Mouse (Mus musculus) kidney, embryonic 15.5 days (tissue): ENCODE data around the gene Nlrc3. TPM values are rescaled to one million over a fixed set of nuclear protein-coding genes. Genes with fewer than 3 reads are reported as not detected.
"Not testable (repeated sequence)": the region's sequence is repeated elsewhere in the genome, so short reads cannot be mapped to it uniquely, and the experiment has no call there.

Source experiments
- ATAC-seq: fragments of 200-750 bp; cut with Nextera tagmentation; replicated peaks from 2 replicates; pipeline ENCODE4 v1.8.0; 2017; ENCODE audit warnings: moderate TSS enrichment; ENCODE audit not compliant: low FRiP score
- H3K27ac ChIP-seq: fragments of 300-500 bp; sonication (generic); 2 replicates; pipeline ENCODE4 v1.5.1; 2015; ENCODE audit warnings: mild to moderate bottlenecking, inconsistent platforms
- H3K27me3 ChIP-seq: fragments of 300-500 bp; sonication (generic); 2 replicates; pipeline ENCODE4 v1.6.1; 2015; ENCODE audit warnings: inconsistent platforms
- H3K36me3 ChIP-seq: fragments of 300-500 bp; sonication (generic); 2 replicates; pipeline ENCODE4 v1.6.1; 2015; ENCODE audit warnings: inconsistent platforms
- H3K4me1 ChIP-seq: fragments of 300-500 bp; sonication (generic); 2 replicates; pipeline ENCODE4 v1.6.1; 2015; ENCODE audit warnings: inconsistent platforms
- H3K4me2 ChIP-seq: fragments of 300-500 bp; sonication (generic); 2 replicates; pipeline ENCODE4 v1.6.1; 2015; ENCODE audit warnings: moderate library complexity, mild to moderate bottlenecking, inconsistent platforms
- H3K4me3 ChIP-seq: fragments of 300-500 bp; sonication (generic); replicated peaks from 2 replicates; pipeline ENCODE4 v1.5.1; 2015; ENCODE audit warnings: mild to moderate bottlenecking, inconsistent platforms
- H3K9ac ChIP-seq: fragments of 300-500 bp; sonication (generic); 2 replicates; pipeline ENCODE4 v1.6.1; 2015; ENCODE audit warnings: mild to moderate bottlenecking, inconsistent platforms
- H3K9me3 ChIP-seq: fragments of 300-500 bp; sonication (generic); replicated peaks from 2 replicates; pipeline ENCODE4 v1.6.1; 2016; ENCODE audit warnings: inconsistent platforms
- WGBS: fragments of 180-500 bp; shearing (Covaris S2); methylation state at CpG from one replicate; pipeline ENCODE4 v1.1.7; 2015; ENCODE audit warnings: mixed read lengths; 5-methylcytosine and 5-hydroxymethylcytosine counted together
- polyA plus RNA-seq: library from polyadenylated mRNA; unstranded; fragments of >200 nt; fragmentation: Nextera tagmentation; extraction: Ambion mirVana; gene quantifications from 2 replicates; pipeline ENCODE4 v1.2.1, GENCODE M21; 2015

Gene Nlrc3
- polyA plus RNA-seq, 1 experiment from 2014 or later: 2.3 TPM

- Histone ChIP-seq H3K27ac (no peak overlapping the region), H3K4me3 (peak overlapping the region; percentile 16; the same call in 1 of the 2 replicates), H3K4me2 (peak overlapping the region; percentile 38), H3K9me3 (no peaks in the 10 kb centered on the region), H3K27me3 (no peaks in the 10 kb centered on the region), H3K9ac (no peak overlapping the region), H3K4me1 (peaks cover 16% of the 10 kb centered on the region), H3K36me3 (peaks cover 30% of the 10 kb centered on the region)
- ATAC-seq: peak; percentile 27; the same call in 1 of the 2 replicates
- 80% methylated on average over 7 of the region's 7 CpGs for WGBS
Observed at GRCm38 (mm10) chr16:3975658-3976057, 774 bp downstream of the Nlrc3 start.

- not testable (repeated sequence) for H3K4me2 ChIP-seq, ATAC-seq, H3K9ac ChIP-seq, H3K4me3 ChIP-seq, H3K27me3 ChIP-seq, H3K9me3 ChIP-seq, H3K27ac ChIP-seq
- peaks cover 16% of the 10 kb centered on the region for H3K4me1 ChIP-seq
- peaks cover 18% of the 10 kb centered on the region for H3K36me3 ChIP-seq
- WGBS: 91% methylated on average over 19 of the region's 19 CpGs
Observed at GRCm38 (mm10) chr16:3974456-3974855, 2.0 kb downstream of the Nlrc3 start.

- Histone ChIP-seq H3K36me3 (no peaks in the 10 kb centered on the region), H3K4me3 (no peak overlapping the region), H3K27me3 (no peaks in the 10 kb centered on the region), H3K4me2 (no peak overlapping the region), H3K9me3 (no peaks in the 10 kb centered on the region), H3K9ac (no peak overlapping the region), H3K27ac (no peak overlapping the region), H3K4me1 (no peaks in the 10 kb centered on the region)
- no peak for ATAC-seq
- WGBS: 82% methylated on average over 3 of the region's 3 CpGs
Observed at GRCm38 (mm10) chr16:3965534-3965933, 10.9 kb downstream of the Nlrc3 start.

- ATAC-seq: peak; percentile 36; the same call in 1 of the 2 replicates
- Histone ChIP-seq H3K9me3 (no peaks in the 10 kb centered on the region), H3K4me1 (no peaks in the 10 kb centered on the region), H3K4me3 (no peak overlapping the region), H3K27ac (no peak overlapping the region), H3K27me3 (no peaks in the 10 kb centered on the region), H3K9ac (no peak overlapping the region), H3K36me3 (no peaks in the 10 kb centered on the region), H3K4me2 (no peak overlapping the region)
- WGBS: 67% methylated on average over 10 of the region's 10 CpGs
Observed at GRCm38 (mm10) chr16:3964990-3965389, 11.4 kb downstream of the Nlrc3 start.

- ATAC-seq: no peak
- no peak overlapping the region for H3K4me3 ChIP-seq
- no peaks in the 10 kb centered on the region for H3K36me3 ChIP-seq
- H3K4me2 ChIP-seq: no peak overlapping the region
- WGBS: 61% methylated on average over 2 of the region's 2 CpGs
- H3K9ac ChIP-seq: no peak overlapping the region
- no peaks in the 10 kb centered on the region for H3K27me3 ChIP-seq
- H3K4me1 ChIP-seq: no peaks in the 10 kb centered on the region
- no peaks in the 10 kb centered on the region for H3K9me3 ChIP-seq
- H3K27ac ChIP-seq: no peak overlapping the region
Observed at GRCm38 (mm10) chr16:3959261-3959660, 17.2 kb downstream of the Nlrc3 start.

GRCm38 (mm10) chr16:3956369-3956768 lies 20.1 kb downstream of the Nlrc3 start:
- no peak for ATAC-seq
- Histone ChIP-seq H3K4me3 (no peak overlapping the region), H3K27me3 (no peaks in the 10 kb centered on the region), H3K27ac (no peak overlapping the region), H3K9ac (no peak overlapping the region), H3K36me3 (no peaks in the 10 kb centered on the region), H3K9me3 (no peaks in the 10 kb centered on the region), H3K4me1 (no peaks in the 10 kb centered on the region), H3K4me2 (no peak overlapping the region)
- WGBS: 85% methylated on average over 6 of the region's 6 CpGs

GRCm38 (mm10) chr16:3951141-3951540 lies 25.3 kb downstream of the Nlrc3 start:
- ATAC-seq: no peak
- Histone ChIP-seq H3K4me2 (no peak overlapping the region), H3K4me3 (no peak overlapping the region), H3K27me3 (no peaks in the 10 kb centered on the region), H3K9ac (no peak overlapping the region), H3K9me3 (no peaks in the 10 kb centered on the region), H3K4me1 (no peaks in the 10 kb centered on the region), H3K27ac (no peak overlapping the region), H3K36me3 (no peaks in the 10 kb centered on the region)
- 82% methylated on average over 1 of the region's 1 CpGs for WGBS

- Histone ChIP-seq H3K27ac (no peak overlapping the region), H3K4me2 (no peak overlapping the region), H3K4me1 (no peaks in the 10 kb centered on the region), H3K9ac (no peak overlapping the region), H3K36me3 (peaks cover 88% of the 10 kb centered on the region), H3K27me3 (no peaks in the 10 kb centered on the region), H3K4me3 (no peak overlapping the region), H3K9me3 (no peaks in the 10 kb centered on the region)
- 90% methylated on average over 4 of the region's 4 CpGs for WGBS
- no peak for ATAC-seq
Observed at GRCm38 (mm10) chr16:3934701-3935100, 41.7 kb downstream of the Nlrc3 start.

- H3K4me3 ChIP-seq: no peak overlapping the region
- no peaks in the 10 kb centered on the region for H3K9me3 ChIP-seq
- H3K4me1 ChIP-seq: no peaks in the 10 kb centered on the region
- no peak overlapping the region for H3K9ac ChIP-seq
- WGBS: 91% methylated on average over 1 of the region's 1 CpGs
- H3K27me3 ChIP-seq: no peaks in the 10 kb centered on the region
- no peak for ATAC-seq
- H3K36me3 ChIP-seq: peaks cover 89% of the 10 kb centered on the region
- H3K27ac ChIP-seq: no peak overlapping the region
- no peak overlapping the region for H3K4me2 ChIP-seq
Observed at GRCm38 (mm10) chr16:3934091-3934490, 42.3 kb downstream of the Nlrc3 start.

GRCm38 (mm10) chr16:3933536-3933935 lies 42.9 kb downstream of the Nlrc3 start:
- no peak for ATAC-seq
- Histone ChIP-seq H3K9ac (no peak overlapping the region), H3K27ac (no peak overlapping the region), H3K4me1 (no peaks in the 10 kb centered on the region), H3K4me3 (no peak overlapping the region), H3K27me3 (no peaks in the 10 kb centered on the region), H3K4me2 (no peak overlapping the region), H3K36me3 (peaks cover 87% of the 10 kb centered on the region), H3K9me3 (no peaks in the 10 kb centered on the region)
- 94% methylated on average over 6 of the region's 6 CpGs for WGBS

- Histone ChIP-seq H3K9ac (no peak overlapping the region), H3K9me3 (no peaks in the 10 kb centered on the region), H3K27ac (no peak overlapping the region), H3K4me1 (no peaks in the 10 kb centered on the region), H3K27me3 (no peaks in the 10 kb centered on the region), H3K4me3 (no peak overlapping the region), H3K36me3 (peaks cover 74% of the 10 kb centered on the region), H3K4me2 (no peak overlapping the region)
- no peak for ATAC-seq
- 80% methylated on average over 7 of the region's 7 CpGs for WGBS
Observed at GRCm38 (mm10) chr16:3929151-3929550, 47.3 kb downstream of the Nlrc3 start.

GRCm38 (mm10) chr16:3928582-3928981 lies 47.9 kb downstream of the Nlrc3 start:
- Histone ChIP-seq H3K36me3 (peaks cover 74% of the 10 kb centered on the region), H3K4me1 (no peaks in the 10 kb centered on the region), H3K27me3 (no peaks in the 10 kb centered on the region), H3K4me2 (no peak overlapping the region), H3K4me3 (no peak overlapping the region), H3K9me3 (no peaks in the 10 kb centered on the region), H3K9ac (no peak overlapping the region), H3K27ac (no peak overlapping the region)
- no peak for ATAC-seq
- 62% methylated on average over 1 of the region's 1 CpGs for WGBS

GRCm38 (mm10) chr16:3923966-3924365 lies 52.5 kb downstream of the Nlrc3 start:
- Histone ChIP-seq H3K4me2 (no peak overlapping the region), H3K9ac (no peak overlapping the region), H3K4me1 (no peaks in the 10 kb centered on the region), H3K4me3 (no peak overlapping the region), H3K27me3 (no peaks in the 10 kb centered on the region), H3K27ac (no peak overlapping the region), H3K36me3 (peaks cover 76% of the 10 kb centered on the region), H3K9me3 (no peaks in the 10 kb centered on the region)
- 42% methylated on average over 4 of the region's 4 CpGs for WGBS
- no peak for ATAC-seq
